Mouse (Mus musculus) testis, adult 2 months (tissue): ENCODE results near the gene Spats1.

Source experiments
- CTCF ChIP-seq: fragments of 200-500 bp; IDR thresholded peaks from 2 replicates; pipeline ENCODE4 v1.5.1; 2012; ENCODE audit warnings: low read depth, mild to moderate bottlenecking, inconsistent platforms, low read length, moderate library complexity; ENCODE audit not compliant: control insufficient read depth, insufficient read depth, insufficient replicate concordance
- POLR2A ChIP-seq: fragments of 200-500 bp; IDR thresholded peaks from 2 replicates; pipeline ENCODE4 v1.6.1; 2012; ENCODE audit warnings: low read depth, mild to moderate bottlenecking, inconsistent platforms, low read length, moderate library complexity; ENCODE audit not compliant: control insufficient read depth

GRCm38 (mm10) chr17:45490532-45491154 lies 15.4 kb upstream of the Spats1 start:
- no peak for TF ChIP-seq POLR2A
- no peak for TF ChIP-seq CTCF
